8 mouse cellular contexts compared by ENCODE assay signal in the genomic region with DNA sequence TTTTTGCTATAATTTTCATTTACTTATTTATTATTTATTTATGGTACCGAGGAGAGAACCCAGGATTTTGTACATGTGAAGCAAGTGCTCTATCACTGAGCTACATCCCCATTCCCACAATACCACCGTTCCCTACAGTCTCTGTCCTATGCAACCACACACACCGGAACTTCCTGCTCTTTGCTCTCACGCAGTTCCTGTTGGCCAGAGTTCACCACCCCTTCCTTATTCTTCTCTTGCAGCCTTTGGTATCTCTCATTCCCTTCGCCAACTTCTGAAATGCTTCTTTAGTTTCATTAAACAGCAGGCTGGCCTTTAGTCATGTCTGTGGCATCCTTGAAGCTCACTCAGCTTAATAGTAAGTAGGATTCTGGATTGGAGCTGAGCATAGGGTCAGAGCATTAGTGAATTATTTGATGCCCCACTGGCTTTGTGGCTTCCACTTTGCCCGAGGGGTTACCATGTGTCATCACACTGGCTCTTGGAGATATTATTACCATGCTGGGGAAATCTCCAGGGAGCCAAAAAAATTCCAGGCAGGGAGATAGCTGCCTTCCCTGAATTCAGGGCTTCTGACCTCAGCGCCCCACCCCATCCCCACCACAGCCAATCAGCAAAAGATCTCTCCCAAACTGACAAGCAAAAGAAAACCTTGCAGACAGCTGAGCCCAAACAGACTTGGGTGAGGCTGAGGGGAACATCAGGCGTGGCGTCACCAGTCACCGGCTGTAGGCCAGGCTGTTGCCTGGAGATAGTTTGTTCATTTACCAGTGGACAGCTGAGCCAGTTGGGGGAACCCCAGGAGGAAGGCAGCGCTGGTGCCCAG. TPM values are rescaled to one million over a fixed set of nuclear protein-coding genes. Genes with fewer than 3 reads are reported as not detected.
DNase-seq lines count a peak whose midpoint lies in the region; ATAC-seq lines count a peak whose summit lies in the region.

No protein-coding gene starts in this region.

- no peaks in the 10 kb centered on the region for H3K36me3 ChIP-seq in heart, embryonic 12.5 days
- no peaks in the 10 kb centered on the region for H3K36me3 ChIP-seq in forebrain, embryonic 13.5 days (ENCODE audit: poor library complexity, severe bottlenecking)
- H3K36me3 ChIP-seq in forebrain, embryonic 16.5 days (ENCODE audit: control insufficient read depth, insufficient read depth), result no peaks in the 10 kb centered on the region

- WGBS in heart, embryonic 12.5 days, result 40% methylated on average over 11 of the region's 11 CpGs
- WGBS in forebrain, embryonic 13.5 days, result 73% methylated on average over 11 of the region's 11 CpGs
- WGBS in forebrain, embryonic 16.5 days, result 69% methylated on average over 11 of the region's 11 CpGs

- H3K9me3 ChIP-seq in heart, embryonic 12.5 days (replicated peaks), result peaks cover 12% of the 10 kb centered on the region
- peaks cover 7% of the 10 kb centered on the region; the same call in 1 of the 2 replicates for H3K9me3 ChIP-seq in forebrain, embryonic 13.5 days (replicated peaks)
- H3K9me3 ChIP-seq in forebrain, embryonic 16.5 days (ENCODE audit: control insufficient read depth, low read length), result no peaks in the 10 kb centered on the region

- H3K27me3 ChIP-seq in heart, embryonic 12.5 days (replicated peaks), result 0 out of 2 replicates have a peak, but pooled peaks cover 5% of the 10 kb centered on the region
- no peaks in the 10 kb centered on the region for H3K27me3 ChIP-seq in forebrain, embryonic 13.5 days
- no peaks in the 10 kb centered on the region for H3K27me3 ChIP-seq in forebrain, embryonic 16.5 days (replicated peaks; ENCODE audit: control insufficient read depth, insufficient read depth, low read length)

- no peak overlapping the region for H3K4me3 ChIP-seq in heart, embryonic 12.5 days
- H3K4me3 ChIP-seq in forebrain, embryonic 13.5 days, result no peak overlapping the region
- H3K4me3 ChIP-seq in forebrain, embryonic 16.5 days (replicated peaks; ENCODE audit: low read length), result no peak overlapping the region

- DNase-seq in cerebellum, postnatal 10 days, result peak; percentile 35 to 46
- DNase-seq in cerebellum, postnatal 25 days, result no peak
- DNase-seq in Muller cell, postnatal 12 days (ENCODE audit: inconsistent ontology term), result peak; percentile 97
- DNase-seq in lung, postnatal 10 days, result peak; percentile 71
- no peak for DNase-seq in adrenal gland, postnatal 4 days (ENCODE audit: low spot score in 2 of 2)

- peak overlapping the region; percentile 25; the same call in 1 of the 2 replicates for H3K27ac ChIP-seq in heart, embryonic 12.5 days (ENCODE audit: poor library complexity, severe bottlenecking)
- H3K27ac ChIP-seq in forebrain, embryonic 13.5 days, result no peak overlapping the region
- no peak overlapping the region for H3K27ac ChIP-seq in forebrain, embryonic 16.5 days (ENCODE audit: low read length)

- no peak overlapping the region for H3K4me2 ChIP-seq in heart, embryonic 12.5 days
- H3K4me2 ChIP-seq in forebrain, embryonic 13.5 days, result no peak overlapping the region
- H3K4me2 ChIP-seq in forebrain, embryonic 16.5 days (ENCODE audit: low read length), result no peak overlapping the region

- H3K4me1 ChIP-seq in heart, embryonic 12.5 days (replicated peaks), result peaks cover 11% of the 10 kb centered on the region; the same call in 1 of the 2 replicates
- H3K4me1 ChIP-seq in forebrain, embryonic 13.5 days, result no peaks in the 10 kb centered on the region
- no peaks in the 10 kb centered on the region for H3K4me1 ChIP-seq in forebrain, embryonic 16.5 days (replicated peaks; ENCODE audit: control insufficient read depth, insufficient read depth, low read length)

- no peak overlapping the region for H3K9ac ChIP-seq in heart, embryonic 12.5 days
- H3K9ac ChIP-seq in forebrain, embryonic 13.5 days, result no peak overlapping the region
- H3K9ac ChIP-seq in forebrain, embryonic 16.5 days (replicated peaks; ENCODE audit: low read depth, low read length), result no peak overlapping the region

- no peak for ATAC-seq in heart, embryonic 12.5 days (ENCODE audit: insufficient number of reproducible peaks, low FRiP score)
- no peak for ATAC-seq in forebrain, embryonic 13.5 days
- no peak for ATAC-seq in forebrain, embryonic 16.5 days

RNA-seq across cellular contexts. Expression of a gene that starts 23.8 kb away (rescaled TPM):
- 5.9 and 8.1 TPM in 2 replicates for polyA plus RNA-seq in heart, embryonic 12.5 days (2016; fragmentation: Nextera tagmentation; extraction: Ambion mirVana)
- polyA plus RNA-seq in forebrain, embryonic 13.5 days (2015; fragmentation: Nextera tagmentation; extraction: Ambion mirVana), result 1.1 and 1.2 TPM in 2 replicates
- total RNA-seq in adrenal gland, postnatal 4 days (2021), result 1 to 10 TPM; 6.5 to 8.3 TPM
- polyA plus RNA-seq in forebrain, embryonic 16.5 days (2015; fragmentation: Nextera tagmentation; extraction: Ambion mirVana), result 1.9 and 2.4 TPM in 2 replicates

Comparison
In these comparisons a context has a peak if more than half of its experiments do, and no peak if none do; other contexts are left out.
1. DNase-seq: peak in cerebellum, postnatal 10 days (2 of 2), Muller cell, postnatal 12 days (single experiment) and lung, postnatal 10 days (single experiment); none in cerebellum, postnatal 25 days (0 of 2) and adrenal gland, postnatal 4 days (0 of 2).